Mouse (Mus musculus) liver, embryonic 11.5 days (tissue): ENCODE measurements around the gene Hsd17b3. TPM values are rescaled to one million over a fixed set of nuclear protein-coding genes. Genes with fewer than 3 reads are reported as not detected.

Experiments
- ATAC-seq: fragments of 200-750 bp; cut with Nextera tagmentation; replicated peaks from 2 replicates; pipeline ENCODE4 v1.8.0; 2017; ENCODE audit warnings: moderate number of reproducible peaks, mild to moderate bottlenecking, moderate TSS enrichment, moderate library complexity; ENCODE audit not compliant: low FRiP score
- DNase-seq: peaks from one replicate; pipeline ENCODE4 v3.0.0-alpha.2; 2017; ENCODE audit warnings: low spot score
- H3K27ac ChIP-seq: fragments of 300-500 bp; sonication (generic); 2 replicates; pipeline ENCODE4 v1.5.1; 2014; ENCODE audit warnings: mild to moderate bottlenecking, low read depth, low read length, control low read depth
- H3K27me3 ChIP-seq: fragments of 300-500 bp; sonication (generic); replicated peaks from 2 replicates; pipeline ENCODE4 v1.6.1; 2014; ENCODE audit warnings: low read length, mixed read lengths; ENCODE audit not compliant: control insufficient read depth, insufficient read depth
- H3K36me3 ChIP-seq: fragments of 300-500 bp; sonication (generic); 2 replicates; pipeline ENCODE4 v1.6.1; 2014; ENCODE audit warnings: mild to moderate bottlenecking, low read length, moderate library complexity, mixed read lengths; ENCODE audit not compliant: control insufficient read depth, insufficient read depth
- H3K4me1 ChIP-seq: fragments of 300-500 bp; sonication (generic); replicated peaks from 2 replicates; pipeline ENCODE4 v1.6.1; 2014; ENCODE audit warnings: low read length, mixed read lengths; ENCODE audit not compliant: control insufficient read depth, insufficient read depth
- H3K4me2 ChIP-seq: fragments of 300-500 bp; sonication (generic); 2 replicates; pipeline ENCODE4 v1.6.1; 2014; ENCODE audit warnings: mild to moderate bottlenecking, control low read depth, moderate library complexity
- H3K4me3 ChIP-seq: fragments of 300-500 bp; sonication (generic); 2 replicates; pipeline ENCODE4 v1.5.1; 2014; ENCODE audit warnings: low read depth, low read length, control low read depth
- H3K9ac ChIP-seq: fragments of 300-500 bp; sonication (generic); 2 replicates; pipeline ENCODE4 v1.6.1; 2014; ENCODE audit warnings: low read depth, low read length, control low read depth
- H3K9me3 ChIP-seq: fragments of 300-500 bp; sonication (generic); 2 replicates; pipeline ENCODE4 v1.6.1; 2016; ENCODE audit warnings: low read length, inconsistent platforms, mixed read lengths; ENCODE audit not compliant: control insufficient read depth
- WGBS: fragments of 180-500 bp; shearing (Covaris S2); extraction: QIAGEN DNeasy Blood & Tissue Kit; methylation state at CpG from one replicate; pipeline ENCODE4 v1.1.7; 2014; 5-methylcytosine and 5-hydroxymethylcytosine counted together
- polyA plus RNA-seq: library from polyadenylated mRNA; unstranded; fragments of >200 nt; fragmentation: Nextera tagmentation; extraction: Ambion mirVana; gene quantifications from 2 replicates; pipeline ENCODE4 v1.2.1, GENCODE M21; 2014

Hsd17b3 gene
- polyA plus RNA-seq, 1 experiment from 2014 or later: not detected

DNA sequence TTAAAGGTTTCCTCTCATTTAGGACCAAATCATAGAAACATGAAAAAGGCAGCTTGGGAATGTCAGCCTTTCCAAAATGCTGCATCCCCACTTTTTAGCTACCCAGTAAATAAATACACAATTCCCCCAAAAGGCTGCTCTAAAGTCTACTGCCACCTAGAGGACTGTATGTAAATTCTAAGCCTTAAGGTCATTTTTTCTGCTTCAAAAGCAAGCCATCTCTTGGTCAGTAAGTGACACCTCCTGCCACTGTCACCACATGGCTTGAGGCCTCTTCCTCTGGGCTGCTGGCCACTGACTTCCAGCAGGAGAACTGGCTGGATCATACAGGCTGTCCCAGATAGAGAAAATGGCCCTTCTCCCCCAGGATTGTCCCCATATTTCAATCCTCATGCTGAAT is 50.9 kb downstream of the Hsd17b3 start:
- Histone ChIP-seq H3K27me3 (no peaks in the 10 kb centered on the region), H3K27ac (no peak overlapping the region), H3K4me3 (no peak overlapping the region), H3K9me3 (no peaks in the 10 kb centered on the region), H3K4me2 (no peak overlapping the region), H3K36me3 (no peaks in the 10 kb centered on the region), H3K9ac (no peak overlapping the region), H3K4me1 (peaks cover 2% of the 10 kb centered on the region)
- ATAC-seq: no peak
- DNase-seq: no peak

- Histone ChIP-seq H3K4me3 (no peak overlapping the region), H3K36me3 (no peaks in the 10 kb centered on the region), H3K27ac (no peak overlapping the region), H3K27me3 (no peaks in the 10 kb centered on the region), H3K9ac (no peak overlapping the region), H3K4me2 (no peak overlapping the region), H3K9me3 (no peaks in the 10 kb centered on the region), H3K4me1 (peaks cover 2% of the 10 kb centered on the region)
- WGBS: 21% methylated on average over 13 of the region's 13 CpGs
- ATAC-seq (peak; percentile 63; the same call in 1 of the 2 replicates), DNase-seq (peak; percentile 60)
Measured at GRCm38 (mm10) chr13:64036079-64037011, 52.7 kb downstream of the Hsd17b3 start.

DNA sequence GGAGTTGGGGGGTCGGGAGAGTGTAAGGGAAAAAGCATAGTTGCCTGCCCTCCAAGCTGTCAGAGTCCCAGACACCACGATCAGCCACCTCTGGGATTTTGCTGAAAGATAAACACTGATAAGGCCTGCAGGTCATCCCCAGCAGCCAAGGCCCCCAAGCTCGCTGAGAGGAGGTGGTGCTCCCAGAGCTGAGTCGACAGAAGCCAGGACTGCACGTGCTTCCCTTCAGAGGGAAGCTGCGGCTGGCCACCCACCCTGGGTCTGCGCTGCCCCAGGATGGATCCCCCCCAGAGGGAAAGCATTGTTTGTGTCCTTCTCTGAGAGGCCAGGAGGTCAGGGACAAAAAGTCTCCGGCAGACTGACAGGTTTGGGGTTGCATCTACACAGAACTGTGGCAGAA is 54.0 kb downstream of the Hsd17b3 start:
- no peak overlapping the region for H3K4me2 ChIP-seq
- no peak overlapping the region for H3K4me3 ChIP-seq
- peaks cover 2% of the 10 kb centered on the region for H3K4me1 ChIP-seq
- peak; percentile 39; the same call in 1 of the 2 replicates for ATAC-seq
- peak; percentile 38 for DNase-seq
- no peaks in the 10 kb centered on the region for H3K27me3 ChIP-seq
- H3K9ac ChIP-seq: no peak overlapping the region
- 21% methylated on average over 8 of the region's 8 CpGs for WGBS
- no peaks in the 10 kb centered on the region for H3K36me3 ChIP-seq
- no peaks in the 10 kb centered on the region for H3K9me3 ChIP-seq
- no peak overlapping the region for H3K27ac ChIP-seq

DNA sequence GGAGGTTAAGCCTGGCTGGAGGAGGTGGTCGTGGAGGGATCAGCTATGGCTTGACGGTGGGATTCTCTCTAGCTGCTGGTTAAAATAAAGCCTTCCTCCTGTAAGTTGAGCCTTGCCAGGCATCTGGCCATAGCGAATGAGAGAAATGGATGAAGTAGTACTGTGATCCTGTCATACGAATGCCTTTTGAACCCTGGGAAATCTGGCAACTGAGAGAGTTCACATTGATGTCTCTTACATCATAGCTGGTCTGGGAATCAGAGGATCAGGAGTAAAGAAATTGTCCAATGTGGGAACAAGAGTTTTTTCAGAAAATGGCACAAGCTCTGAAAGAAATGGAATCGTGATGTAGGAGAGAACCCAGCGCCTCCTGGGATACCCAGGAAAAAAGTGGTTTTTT is 55.1 kb downstream of the Hsd17b3 start:
- WGBS: 76% methylated on average over 6 of the region's 6 CpGs
- DNase-seq: no peak

GRCm38 (mm10) chr13:64033181-64033580 is 55.8 kb downstream of the Hsd17b3 start:
- peaks cover 2% of the 10 kb centered on the region for H3K4me1 ChIP-seq
- H3K4me2 ChIP-seq: no peak overlapping the region
- ATAC-seq (no peak), DNase-seq (no peak)
- H3K36me3 ChIP-seq: no peaks in the 10 kb centered on the region
- 69% methylated on average over 4 of the region's 4 CpGs for WGBS
- no peak overlapping the region for H3K27ac ChIP-seq
- H3K9ac ChIP-seq: no peak overlapping the region
- no peaks in the 10 kb centered on the region for H3K9me3 ChIP-seq
- no peaks in the 10 kb centered on the region for H3K27me3 ChIP-seq
- H3K4me3 ChIP-seq: no peak overlapping the region

More for the DNA sequence above, 55.1 kb downstream of the Hsd17b3 start:
- Histone ChIP-seq H3K4me1 (peaks cover 2% of the 10 kb centered on the region), H3K9me3 (no peaks in the 10 kb centered on the region), H3K36me3 (no peaks in the 10 kb centered on the region), H3K9ac (no peak overlapping the region), H3K4me3 (no peak overlapping the region), H3K4me2 (no peak overlapping the region), H3K27ac (no peak overlapping the region), H3K27me3 (no peaks in the 10 kb centered on the region)
- no peak for ATAC-seq

GRCm38 (mm10) chr13:64031254-64031653 is 57.8 kb downstream of the Hsd17b3 start:
- Histone ChIP-seq H3K9me3 (no peaks in the 10 kb centered on the region), H3K27me3 (no peaks in the 10 kb centered on the region), H3K27ac (no peak overlapping the region), H3K9ac (no peak overlapping the region), H3K36me3 (no peaks in the 10 kb centered on the region), H3K4me3 (no peak overlapping the region), H3K4me1 (peaks cover 2% of the 10 kb centered on the region), H3K4me2 (no peak overlapping the region)
- 55% methylated on average over 4 of the region's 4 CpGs for WGBS
- DNase-seq: no peak
- ATAC-seq: no peak

- Histone ChIP-seq H3K27ac (no peak overlapping the region), H3K9me3 (no peaks in the 10 kb centered on the region), H3K27me3 (no peaks in the 10 kb centered on the region), H3K4me1 (peaks cover 2% of the 10 kb centered on the region), H3K36me3 (no peaks in the 10 kb centered on the region), H3K4me3 (no peak overlapping the region), H3K9ac (no peak overlapping the region), H3K4me2 (no peak overlapping the region)
- ATAC-seq: no peak
- 46% methylated on average over 1 of the region's 1 CpGs for WGBS
- DNase-seq: no peak
Measured at GRCm38 (mm10) chr13:64030792-64031191, 58.2 kb downstream of the Hsd17b3 start.

DNA sequence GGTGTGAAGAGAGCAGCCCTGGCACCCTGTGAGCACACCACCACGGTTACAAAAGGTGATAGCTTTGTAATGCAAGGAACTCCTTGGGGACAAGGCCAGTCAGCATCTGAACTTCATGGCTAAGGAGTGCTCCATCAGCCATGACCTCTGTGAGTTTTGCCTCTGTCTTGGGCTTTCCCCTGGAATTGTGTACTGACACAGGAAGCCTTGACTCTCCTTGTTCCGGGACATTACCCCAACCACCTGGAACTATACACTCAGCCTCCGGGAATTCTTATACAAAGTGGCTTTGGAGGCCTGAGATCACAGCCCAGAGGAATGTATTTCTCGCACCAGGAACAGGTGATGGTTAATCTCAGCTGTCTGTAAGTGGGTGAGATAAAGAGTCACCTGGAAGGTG is 64.2 kb downstream of the Hsd17b3 start:
- 57% methylated on average over 4 of the region's 4 CpGs for WGBS
- no peak for ATAC-seq

More for the DNA sequence above, 64.2 kb downstream of the Hsd17b3 start:
- H3K36me3 ChIP-seq: no peaks in the 10 kb centered on the region
- H3K9me3 ChIP-seq: no peaks in the 10 kb centered on the region
- no peak overlapping the region for H3K4me3 ChIP-seq
- H3K27ac ChIP-seq: no peak overlapping the region
- H3K4me2 ChIP-seq: no peak overlapping the region
- no peak for DNase-seq
- no peaks in the 10 kb centered on the region for H3K27me3 ChIP-seq
- no peak overlapping the region for H3K9ac ChIP-seq
- H3K4me1 ChIP-seq: no peaks in the 10 kb centered on the region
